Mouse (Mus musculus) spleen, adult 18-20 months (tissue): ENCODE data around the gene Grk4.
"Not testable (repeated sequence)": the region's sequence is repeated elsewhere in the genome, so short reads cannot be mapped to it uniquely, and the experiment has no call there.

Source experiments
- DNase-seq, 2 experiments: peaks; one replicate each; pipeline ENCODE4 v3.0.0; 2022; ENCODE audit warnings: mixed read lengths in 2 of 2

Gene Grk4

GRCm38 (mm10) chr5:34714371-34714770 lies 54.2 kb downstream of the Grk4 start:
- not testable (repeated sequence) for DNase-seq

GRCm38 (mm10) chr5:34714816-34715215 lies 54.6 kb downstream of the Grk4 start:
- no peak for DNase-seq

- DNase-seq: no peak
These were observed 69.0 kb downstream of the Grk4 start for GRCm38 (mm10) chr5:34729141-34729540.

- DNase-seq: no peak
These were observed 70.1 kb downstream of the Grk4 start for GRCm38 (mm10) chr5:34730255-34730654.

GRCm38 (mm10) chr5:34751477-34751876 lies 91.3 kb downstream of the Grk4 start:
- no peak for DNase-seq

- DNase-seq: no peak
These were observed 98.6 kb downstream of the Grk4 start for GRCm38 (mm10) chr5:34758762-34759161.

GRCm38 (mm10) chr5:34760850-34761508 lies 100.8 kb downstream of the Grk4 start:
- DNase-seq: no peak

GRCm38 (mm10) chr5:34761509-34761908 lies 101.3 kb downstream of the Grk4 start, which contains the start of gene Htt:
Gene Htt, plus strand, starts transcription at chr5:34761740.
- peak; percentile 92 to 93 for DNase-seq

- peak in 1 of 2 experiments; percentile 33 for DNase-seq
These were observed 101.9 kb downstream of the Grk4 start for GRCm38 (mm10) chr5:34761934-34762611.

GRCm38 (mm10) chr5:34771818-34772217 lies 111.6 kb downstream of the Grk4 start:
- DNase-seq: no peak

GRCm38 (mm10) chr5:34772696-34773245 lies 112.6 kb downstream of the Grk4 start:
- DNase-seq: no peak

- peak in 1 of 2 experiments; percentile 8 for DNase-seq
These were observed 113.2 kb downstream of the Grk4 start for GRCm38 (mm10) chr5:34773392-34773791.

- DNase-seq: no peak
These were observed 124.8 kb downstream of the Grk4 start for GRCm38 (mm10) chr5:34785027-34785426.

- DNase-seq: no peak
These were observed 131.0 kb downstream of the Grk4 start for GRCm38 (mm10) chr5:34791141-34791540.

GRCm38 (mm10) chr5:34800292-34800953 lies 140.2 kb downstream of the Grk4 start:
- no peak for DNase-seq
